Mouse (Mus musculus): ENCODE data around the gene Efcab5.
A peak's percentile ranks its signal among the peaks of the same experiment; 100 is the strongest.
"Not testable (repeated sequence)": the region's sequence is repeated elsewhere in the genome, so short reads cannot be mapped to it uniquely, and the experiment has no call there.

The Efcab5 gene

DNA sequence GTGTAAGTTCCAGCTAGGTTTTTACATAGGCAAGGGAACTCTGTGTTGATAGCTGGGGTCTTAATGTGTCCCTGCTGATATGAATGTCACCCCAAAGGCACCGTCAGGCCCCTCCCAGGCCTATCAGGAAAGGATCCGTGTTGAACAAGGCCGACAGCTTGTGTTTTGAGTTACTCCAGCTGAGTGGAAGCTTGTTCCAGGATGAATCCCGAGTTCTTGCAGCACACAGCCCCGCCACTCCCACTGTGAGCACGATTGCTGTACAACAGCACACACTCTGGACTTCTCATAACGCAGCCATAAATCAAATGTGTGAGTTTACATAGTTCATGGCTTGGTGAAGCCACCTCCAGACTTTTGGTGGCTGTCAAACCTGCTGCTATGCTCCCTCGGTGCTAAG is 94.6 kb downstream of the Efcab5 start:
- no peak for DNase-seq

DNA sequence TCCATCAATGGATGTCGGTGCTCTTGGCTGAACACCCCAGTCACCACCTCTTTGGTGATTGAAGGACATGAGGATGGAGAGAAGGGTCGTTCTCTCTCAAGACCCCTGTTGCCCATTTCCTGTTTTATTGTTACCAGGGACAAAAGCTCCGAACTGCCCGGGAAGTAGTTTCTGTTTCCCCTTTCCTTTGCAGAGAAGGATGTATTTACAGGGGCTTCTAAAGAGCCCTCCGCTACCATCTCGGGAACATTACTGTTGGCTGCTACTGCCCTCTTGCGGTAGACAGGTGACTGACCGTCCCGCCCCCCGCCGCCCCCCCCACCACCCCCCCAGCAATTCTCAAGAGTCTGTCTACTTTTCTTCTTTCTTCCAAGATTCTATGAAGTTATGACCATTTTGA is 95.6 kb downstream of the Efcab5 start:
- peak; percentile 65 for DNase-seq

DNA sequence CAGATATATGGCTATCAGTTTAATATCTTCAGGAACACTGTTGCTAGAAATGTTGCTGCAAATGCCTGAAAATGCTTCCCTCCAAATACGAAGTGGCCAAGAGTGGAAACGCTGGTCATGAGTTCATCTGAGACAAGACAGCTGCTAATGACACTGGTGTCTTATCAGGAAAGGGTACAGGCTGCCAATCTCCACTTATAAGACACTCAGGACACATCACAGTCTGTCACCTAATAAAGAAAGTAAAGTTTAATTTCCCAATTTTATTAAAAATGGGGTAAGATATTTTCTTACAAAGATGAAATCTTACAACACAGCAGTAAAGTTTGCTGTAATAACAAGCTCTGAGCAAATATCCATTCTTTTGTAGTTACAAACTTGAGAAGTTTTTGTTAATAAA is 99.6 kb downstream of the Efcab5 start:
- DNase-seq = no peak

- DNase-seq = no peak
These were observed 101.8 kb downstream of the Efcab5 start for GRCm38 (mm10) chr11:77087004-77087403.

DNA sequence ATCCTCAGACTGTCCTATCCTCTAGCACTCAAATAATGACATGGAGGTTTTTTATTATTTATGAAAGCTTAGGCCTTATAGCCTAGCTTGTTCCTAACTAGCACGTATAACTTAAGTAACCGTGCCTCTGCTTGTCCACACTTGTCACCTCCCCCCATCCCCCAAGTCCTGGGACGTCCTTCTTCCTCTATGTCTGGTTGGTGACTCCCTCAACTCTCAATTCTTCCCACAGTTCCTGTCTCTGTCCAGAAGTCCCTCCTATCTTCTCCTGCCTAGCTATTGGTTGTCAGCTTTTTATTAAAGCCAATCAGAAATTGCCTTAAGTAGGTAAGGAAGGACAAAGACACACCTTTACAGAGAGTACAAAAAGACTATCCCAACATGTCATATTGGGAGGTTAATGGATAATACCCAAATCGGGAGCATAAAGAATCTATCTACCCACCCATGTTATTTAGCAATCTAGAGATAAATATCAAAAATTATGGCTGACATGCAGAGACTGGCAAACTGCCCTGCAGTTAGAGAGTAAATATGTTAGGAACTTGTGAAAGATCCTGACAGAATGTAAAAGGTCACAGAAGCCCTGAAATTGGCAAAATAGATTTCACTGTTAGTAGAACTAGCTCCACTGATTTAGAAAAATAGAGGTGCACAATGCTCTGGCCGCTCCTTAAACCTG is 104.6 kb downstream of the Efcab5 start:
- DNase-seq = no peak

DNA sequence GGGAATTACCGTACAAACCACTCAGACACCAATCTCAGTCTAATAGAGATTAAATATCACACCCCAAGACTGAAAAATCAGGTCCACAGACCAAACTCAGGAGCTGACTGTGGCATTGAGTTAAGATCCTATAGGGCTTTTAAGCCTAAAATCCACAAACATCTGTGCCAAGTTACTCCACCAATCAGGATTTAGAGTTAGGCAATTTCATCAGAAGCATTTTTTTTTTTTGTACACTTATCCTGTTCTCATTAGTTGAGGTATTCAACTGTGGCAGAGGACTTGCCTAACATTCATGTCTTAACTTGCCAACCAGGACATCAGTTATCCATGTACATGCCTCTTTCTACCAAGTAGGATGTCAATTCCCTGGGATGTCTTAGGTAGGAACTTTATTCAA is 109.4 kb downstream of the Efcab5 start:
- no peak for DNase-seq

- DNase-seq = peak; percentile 84
These were observed 110.3 kb downstream of the Efcab5 start, which contains the start of gene Nsrp1 for GRCm38 (mm10) chr11:77078273-77079134. Gene Nsrp1 (minus strand): TSS chr11:77078435.

DNA sequence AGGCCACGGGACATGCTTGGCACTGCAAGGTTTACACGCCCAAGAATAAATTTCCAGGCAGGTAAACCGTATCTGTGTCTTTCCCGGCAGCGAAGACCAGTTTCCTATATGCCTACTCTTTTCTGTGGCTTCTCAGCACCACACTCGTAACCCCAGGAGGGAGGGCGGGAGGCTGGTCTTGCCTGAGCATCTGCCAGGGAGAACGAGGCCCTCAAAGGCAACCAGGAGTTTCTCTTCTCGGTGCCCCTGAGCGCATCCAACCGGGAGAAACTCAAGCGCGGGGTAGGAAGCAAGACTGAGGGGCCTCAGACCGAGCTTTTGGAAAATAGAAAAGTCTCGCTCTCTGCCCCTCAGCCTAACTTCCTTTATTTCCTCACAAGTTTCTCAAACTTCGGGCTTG is 111.0 kb downstream of the Efcab5 start:
- peak; percentile 12 for DNase-seq

GRCm38 (mm10) chr11:77077331-77077730 is 111.4 kb downstream of the Efcab5 start:
- DNase-seq = not testable (repeated sequence)

DNA sequence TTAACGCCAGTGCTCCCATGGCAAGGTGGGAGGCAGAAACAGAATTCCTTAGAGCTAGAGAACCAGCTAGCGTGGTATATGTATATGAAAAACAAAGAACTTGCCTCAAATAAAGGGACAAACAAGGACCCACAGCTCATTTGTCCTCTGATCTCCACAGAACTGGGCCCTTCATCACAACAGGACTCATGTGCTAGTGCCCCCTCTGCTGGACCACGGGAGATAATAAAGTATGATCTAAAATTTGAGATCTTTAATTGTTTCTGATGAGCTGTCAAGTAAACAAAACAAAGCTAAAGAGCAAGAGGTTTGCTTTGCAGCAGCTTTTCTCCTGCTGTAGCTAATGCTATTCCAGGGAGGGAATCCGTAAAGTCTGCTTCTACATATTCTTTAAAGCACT is 118.0 kb downstream of the Efcab5 start:
- peak; percentile 10 for DNase-seq

DNA sequence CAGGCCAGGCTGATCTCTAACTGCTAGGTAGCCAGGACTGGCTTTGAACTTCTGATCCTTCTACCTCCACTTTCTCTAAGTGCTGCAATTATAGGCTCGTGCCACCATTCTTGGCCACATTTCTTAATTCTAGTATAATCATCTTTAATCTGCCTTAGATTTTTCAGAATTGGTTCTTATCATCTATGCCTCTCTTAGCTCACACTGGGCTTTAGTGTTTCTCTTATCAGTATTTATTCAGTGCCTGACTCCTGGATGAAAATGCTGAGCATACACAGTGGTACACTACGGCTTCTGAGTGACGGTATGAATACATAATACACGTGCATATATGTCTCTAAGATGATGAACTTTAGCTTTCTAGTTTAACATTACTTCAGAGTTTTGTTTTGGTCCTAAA is 119.9 kb downstream of the Efcab5 start:
- DNase-seq = no peak

DNA sequence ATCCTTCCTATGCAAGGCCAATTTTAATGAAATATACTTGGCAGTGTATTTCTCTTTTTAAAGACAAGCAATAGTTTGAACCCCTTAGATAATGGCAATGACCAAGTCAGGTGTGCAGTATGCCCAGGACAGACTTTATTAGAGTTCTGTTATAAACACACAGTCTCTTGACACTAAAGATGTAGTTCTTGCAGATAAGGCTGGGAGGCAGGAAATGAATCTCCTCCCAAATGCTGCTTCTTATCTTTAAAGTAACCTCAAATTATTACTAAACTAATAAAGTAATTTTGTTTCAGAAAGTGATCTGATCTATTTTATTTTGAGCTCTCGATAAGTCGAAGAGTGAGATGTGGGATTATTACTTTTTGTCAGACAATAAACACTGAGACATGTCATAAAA is 125.4 kb downstream of the Efcab5 start:
- no peak for DNase-seq

GRCm38 (mm10) chr11:77061951-77062350 is 126.8 kb downstream of the Efcab5 start:
- DNase-seq = no peak

DNA sequence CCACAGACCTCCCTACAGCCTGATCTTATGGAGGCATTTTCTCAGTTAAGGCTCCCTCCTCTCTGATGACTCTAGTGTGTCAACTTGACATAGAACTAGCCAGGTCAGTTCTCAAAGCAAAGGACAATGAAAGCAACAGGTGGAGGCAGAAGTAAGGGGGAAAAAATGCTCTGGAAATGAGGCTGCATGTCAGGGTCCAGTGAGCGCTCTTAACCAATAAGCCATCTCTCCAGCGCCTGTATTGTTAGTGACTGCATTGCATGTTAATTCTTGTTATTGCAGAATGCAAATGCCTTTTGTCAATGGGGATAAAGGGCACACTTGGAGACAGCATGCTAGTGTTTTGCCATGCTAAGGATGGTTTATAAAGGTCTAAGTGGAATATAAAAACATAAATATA is 146.0 kb downstream of the Efcab5 start:
- no peak for DNase-seq

DNA sequence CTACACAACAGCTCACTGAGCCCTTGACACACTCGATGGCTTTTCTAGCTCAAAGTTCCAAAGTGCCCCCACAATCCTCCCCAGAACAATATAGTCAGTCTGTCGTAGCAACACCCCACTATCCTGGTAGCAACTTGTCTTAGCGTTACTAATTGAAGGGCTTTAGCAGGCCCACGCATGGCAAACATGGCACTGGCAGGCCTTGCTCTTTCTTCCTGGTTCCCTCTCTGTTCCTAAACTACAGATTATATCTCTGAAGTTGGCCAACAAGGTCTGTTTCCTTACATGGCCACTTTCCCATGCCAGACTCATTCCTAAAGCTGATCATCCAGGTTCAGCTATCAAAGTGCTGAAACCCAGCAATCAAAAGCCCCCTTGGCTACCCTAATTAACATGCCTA is 146.9 kb downstream of the Efcab5 start:
- no peak for DNase-seq

All from right cerebral cortex, postnatal 4 days (tissue).